Mouse (Mus musculus): ENCODE data around the gene Adtrp.

Adtrp gene

GRCm38 (mm10) chr13:41807815-41808214, 39.7 kb downstream of the Adtrp start:
- peaks cover 16% of the 10 kb centered on the region for H3K4me1 ChIP-seq (replicated peaks; ENCODE audit: low read depth, low read length)
- no peak for TF ChIP-seq NANOG (IDR thresholded peaks at IDR 0.05; ENCODE audit: borderline replicate concordance, low read length)
- TF ChIP-seq POU5F1 (IDR thresholded peaks at IDR 0.05; ENCODE audit: borderline replicate concordance, low read length), result no peak
- TF ChIP-seq CTCF (conservative IDR thresholded peaks at IDR 0.05; ENCODE audit: low read length), result no peak
- no peaks in the 10 kb centered on the region for H3K36me3 ChIP-seq (ENCODE audit: insufficient read depth, low read length)
- no peaks in the 10 kb centered on the region for H3K9me3 ChIP-seq (ENCODE audit: low read length)
- no peak overlapping the region for H3K4me3 ChIP-seq (replicated peaks; ENCODE audit: low read length)
- H3K27me3 ChIP-seq (ENCODE audit: insufficient read depth, low read length), result no peaks in the 10 kb centered on the region

GRCm38 (mm10) chr13:41807300-41807699, 40.2 kb downstream of the Adtrp start:
- Histone ChIP-seq H3K27me3 (ENCODE audit: insufficient read depth, low read length) (no peaks in the 10 kb centered on the region), H3K9me3 (ENCODE audit: low read length) (no peaks in the 10 kb centered on the region), H3K4me3 (replicated peaks; ENCODE audit: low read length) (no peak overlapping the region), H3K36me3 (ENCODE audit: insufficient read depth, low read length) (no peaks in the 10 kb centered on the region), H3K4me1 (replicated peaks; ENCODE audit: low read depth, low read length) (peaks cover 17% of the 10 kb centered on the region)
- TF ChIP-seq NANOG (IDR thresholded peaks at IDR 0.05; ENCODE audit: borderline replicate concordance, low read length) (peak; percentile 8; the same call in 1 of the 2 replicates), CTCF (conservative IDR thresholded peaks at IDR 0.05; ENCODE audit: low read length) (no peak), POU5F1 (IDR thresholded peaks at IDR 0.05; ENCODE audit: borderline replicate concordance, low read length) (no peak)

- Histone ChIP-seq H3K4me3 (replicated peaks; ENCODE audit: low read length) (no peak overlapping the region), H3K9me3 (ENCODE audit: low read length) (no peaks in the 10 kb centered on the region), H3K4me1 (replicated peaks; ENCODE audit: low read depth, low read length) (peaks cover 35% of the 10 kb centered on the region), H3K27me3 (ENCODE audit: insufficient read depth, low read length) (no peaks in the 10 kb centered on the region), H3K36me3 (ENCODE audit: insufficient read depth, low read length) (no peaks in the 10 kb centered on the region)
- TF ChIP-seq CTCF (conservative IDR thresholded peaks at IDR 0.05; ENCODE audit: low read length) (no peak), NANOG (IDR thresholded peaks at IDR 0.05; ENCODE audit: borderline replicate concordance, low read length) (no peak), POU5F1 (IDR thresholded peaks at IDR 0.05; ENCODE audit: borderline replicate concordance, low read length) (no peak)
Measured at GRCm38 (mm10) chr13:41805138-41805820, 42.2 kb downstream of the Adtrp start.

GRCm38 (mm10) chr13:41803656-41804265, 43.7 kb downstream of the Adtrp start:
- Histone ChIP-seq H3K9me3 (ENCODE audit: low read length) (no peaks in the 10 kb centered on the region), H3K27me3 (ENCODE audit: insufficient read depth, low read length) (no peaks in the 10 kb centered on the region), H3K4me3 (replicated peaks; ENCODE audit: low read length) (no peak overlapping the region), H3K36me3 (ENCODE audit: insufficient read depth, low read length) (no peaks in the 10 kb centered on the region), H3K4me1 (replicated peaks; ENCODE audit: low read depth, low read length) (peaks cover 35% of the 10 kb centered on the region)
- TF ChIP-seq CTCF (conservative IDR thresholded peaks at IDR 0.05; ENCODE audit: low read length), result no peak
- no peak for TF ChIP-seq POU5F1 (IDR thresholded peaks at IDR 0.05; ENCODE audit: borderline replicate concordance, low read length)
- no peak for TF ChIP-seq NANOG (IDR thresholded peaks at IDR 0.05; ENCODE audit: borderline replicate concordance, low read length)

GRCm38 (mm10) chr13:41801177-41801636, 46.3 kb downstream of the Adtrp start:
- H3K36me3 ChIP-seq (ENCODE audit: insufficient read depth, low read length), result no peaks in the 10 kb centered on the region
- H3K9me3 ChIP-seq (ENCODE audit: low read length), result no peaks in the 10 kb centered on the region
- H3K4me3 ChIP-seq (replicated peaks; ENCODE audit: low read length), result no peak overlapping the region
- H3K27me3 ChIP-seq (ENCODE audit: insufficient read depth, low read length), result no peaks in the 10 kb centered on the region
- no peak for TF ChIP-seq CTCF (conservative IDR thresholded peaks at IDR 0.05; ENCODE audit: low read length)
- TF ChIP-seq NANOG (IDR thresholded peaks at IDR 0.05; ENCODE audit: borderline replicate concordance, low read length), result peak; percentile 29; the same call in 1 of the 2 replicates
- TF ChIP-seq POU5F1 (IDR thresholded peaks at IDR 0.05; ENCODE audit: borderline replicate concordance, low read length), result no peak
- peaks cover 19% of the 10 kb centered on the region for H3K4me1 ChIP-seq (replicated peaks; ENCODE audit: low read depth, low read length)

GRCm38 (mm10) chr13:41792849-41793248, 54.6 kb downstream of the Adtrp start:
- Histone ChIP-seq H3K4me1 (replicated peaks; ENCODE audit: low read depth, low read length) (no peaks in the 10 kb centered on the region), H3K27me3 (ENCODE audit: insufficient read depth, low read length) (no peaks in the 10 kb centered on the region), H3K9me3 (ENCODE audit: low read length) (no peaks in the 10 kb centered on the region), H3K36me3 (ENCODE audit: insufficient read depth, low read length) (no peaks in the 10 kb centered on the region), H3K4me3 (replicated peaks; ENCODE audit: low read length) (no peak overlapping the region)
- TF ChIP-seq NANOG (IDR thresholded peaks at IDR 0.05; ENCODE audit: borderline replicate concordance, low read length), result no peak
- TF ChIP-seq POU5F1 (IDR thresholded peaks at IDR 0.05; ENCODE audit: borderline replicate concordance, low read length), result no peak
- no peak for TF ChIP-seq CTCF (conservative IDR thresholded peaks at IDR 0.05; ENCODE audit: low read length)

- Histone ChIP-seq H3K27me3 (ENCODE audit: insufficient read depth, low read length) (no peaks in the 10 kb centered on the region), H3K9me3 (ENCODE audit: low read length) (no peaks in the 10 kb centered on the region), H3K36me3 (ENCODE audit: insufficient read depth, low read length) (no peaks in the 10 kb centered on the region), H3K4me3 (replicated peaks; ENCODE audit: low read length) (no peak overlapping the region), H3K4me1 (replicated peaks; ENCODE audit: low read depth, low read length) (peaks cover 22% of the 10 kb centered on the region)
- TF ChIP-seq POU5F1 (IDR thresholded peaks at IDR 0.05; ENCODE audit: borderline replicate concordance, low read length) (no peak), NANOG (IDR thresholded peaks at IDR 0.05; ENCODE audit: borderline replicate concordance, low read length) (no peak), CTCF (conservative IDR thresholded peaks at IDR 0.05; ENCODE audit: low read length) (no peak)
Measured at GRCm38 (mm10) chr13:41787863-41788536, 59.5 kb downstream of the Adtrp start.

GRCm38 (mm10) chr13:41786640-41787039, 60.8 kb downstream of the Adtrp start:
- TF ChIP-seq NANOG (IDR thresholded peaks at IDR 0.05; ENCODE audit: borderline replicate concordance, low read length), result no peak
- no peak for TF ChIP-seq CTCF (conservative IDR thresholded peaks at IDR 0.05; ENCODE audit: low read length)
- TF ChIP-seq POU5F1 (IDR thresholded peaks at IDR 0.05; ENCODE audit: borderline replicate concordance, low read length), result no peak
- Histone ChIP-seq H3K9me3 (ENCODE audit: low read length) (no peaks in the 10 kb centered on the region), H3K4me1 (replicated peaks; ENCODE audit: low read depth, low read length) (peaks cover 23% of the 10 kb centered on the region), H3K36me3 (ENCODE audit: insufficient read depth, low read length) (no peaks in the 10 kb centered on the region), H3K27me3 (ENCODE audit: insufficient read depth, low read length) (no peaks in the 10 kb centered on the region), H3K4me3 (replicated peaks; ENCODE audit: low read length) (no peak overlapping the region)

Data from E14TG2a.4 (cell line).